Mouse (Mus musculus): ENCODE data around the gene Pam16.

- TF ChIP-seq CTCF (conservative IDR thresholded peaks at IDR 0.05; ENCODE audit: insufficient read depth, insufficient read length, low read depth, low read length) (no peak), POLR2A (IDR thresholded peaks at IDR 0.05; ENCODE audit: low read depth, low read length) (no peak)
Measured at GRCm38 (mm10) chr16:4602766-4603452, 21.9 kb downstream of the Pam16 start.

Measured in kidney, adult 2 months (tissue).